Mouse (Mus musculus): ENCODE measurements around the gene Spock1. TPM values are rescaled to one million over a fixed set of nuclear protein-coding genes. Genes with fewer than 3 reads are reported as not detected.

Gene Spock1
- polyA plus RNA-seq, 1 experiment from 2014 or later, result 97.3 TPM

- ATAC-seq (ENCODE audit: low FRiP score, low read depth), result peak; percentile 80; the same call in 1 of the 2 replicates
- peak overlapping the region; percentile 66 for H3K9ac ChIP-seq
- no peaks in the 10 kb centered on the region for H3K27me3 ChIP-seq
- peak overlapping the region; percentile 73 for H3K4me2 ChIP-seq
- peaks cover 19% of the 10 kb centered on the region for H3K4me1 ChIP-seq (replicated peaks)
- peak overlapping the region; percentile 62 for H3K4me3 ChIP-seq
- WGBS, result under 1% methylated on average over 60 of the region's 60 CpGs
- no peaks in the 10 kb centered on the region for H3K9me3 ChIP-seq
- H3K36me3 ChIP-seq, result no peaks in the 10 kb centered on the region
- peak overlapping the region; percentile 49 for H3K27ac ChIP-seq (replicated peaks)
Observed at GRCm38 (mm10) chr13:57907428-57908265, 485 bp downstream of the Spock1 start.

GRCm38 (mm10) chr13:57894597-57894996 is 13.5 kb downstream of the Spock1 start:
- H3K27ac ChIP-seq (replicated peaks), result no peak overlapping the region
- H3K9me3 ChIP-seq, result no peaks in the 10 kb centered on the region
- H3K4me2 ChIP-seq, result no peak overlapping the region
- 54% methylated on average over 8 of the region's 8 CpGs for WGBS
- no peak overlapping the region for H3K4me3 ChIP-seq
- no peak overlapping the region for H3K9ac ChIP-seq
- peaks cover 13% of the 10 kb centered on the region for H3K4me1 ChIP-seq (replicated peaks)
- H3K27me3 ChIP-seq, result no peaks in the 10 kb centered on the region
- no peaks in the 10 kb centered on the region for H3K36me3 ChIP-seq
- ATAC-seq (ENCODE audit: low FRiP score, low read depth), result no peak

GRCm38 (mm10) chr13:57889708-57890107 is 18.4 kb downstream of the Spock1 start:
- no peaks in the 10 kb centered on the region for H3K9me3 ChIP-seq
- 0 out of 2 replicates have a peak overlapping the region, but pooled peaks have one; percentile 1 for H3K9ac ChIP-seq
- H3K4me1 ChIP-seq (replicated peaks), result peaks cover 20% of the 10 kb centered on the region
- no peak for ATAC-seq (ENCODE audit: low FRiP score, low read depth)
- H3K4me2 ChIP-seq, result no peak overlapping the region
- H3K27ac ChIP-seq (replicated peaks), result no peak overlapping the region
- H3K27me3 ChIP-seq, result no peaks in the 10 kb centered on the region
- no peaks in the 10 kb centered on the region for H3K36me3 ChIP-seq
- WGBS, result 55% methylated on average over 9 of the region's 9 CpGs
- no peak overlapping the region for H3K4me3 ChIP-seq

GRCm38 (mm10) chr13:57889050-57889449 is 19.1 kb downstream of the Spock1 start:
- peaks cover 15% of the 10 kb centered on the region for H3K4me1 ChIP-seq (replicated peaks)
- WGBS, result 7% methylated on average over 6 of the region's 6 CpGs
- H3K36me3 ChIP-seq, result no peaks in the 10 kb centered on the region
- H3K9ac ChIP-seq, result no peak overlapping the region
- H3K9me3 ChIP-seq, result no peaks in the 10 kb centered on the region
- no peak overlapping the region for H3K4me3 ChIP-seq
- no peak overlapping the region for H3K27ac ChIP-seq (replicated peaks)
- H3K27me3 ChIP-seq, result no peaks in the 10 kb centered on the region
- no peak for ATAC-seq (ENCODE audit: low FRiP score, low read depth)
- no peak overlapping the region for H3K4me2 ChIP-seq

- no peak overlapping the region for H3K27ac ChIP-seq (replicated peaks)
- no peaks in the 10 kb centered on the region for H3K36me3 ChIP-seq
- 43% methylated on average over 4 of the region's 4 CpGs for WGBS
- no peak overlapping the region for H3K4me3 ChIP-seq
- H3K27me3 ChIP-seq, result no peaks in the 10 kb centered on the region
- H3K4me1 ChIP-seq (replicated peaks), result peaks cover 22% of the 10 kb centered on the region
- H3K9ac ChIP-seq, result no peak overlapping the region
- no peaks in the 10 kb centered on the region for H3K9me3 ChIP-seq
- no peak overlapping the region for H3K4me2 ChIP-seq
- no peak for ATAC-seq (ENCODE audit: low FRiP score, low read depth)
Observed at GRCm38 (mm10) chr13:57879817-57880216, 28.3 kb downstream of the Spock1 start.

GRCm38 (mm10) chr13:57878797-57879196 is 29.3 kb downstream of the Spock1 start:
- 73% methylated on average over 11 of the region's 11 CpGs for WGBS
- Histone ChIP-seq H3K9ac (no peak overlapping the region), H3K4me3 (no peak overlapping the region), H3K4me1 (replicated peaks) (peaks cover 22% of the 10 kb centered on the region), H3K9me3 (no peaks in the 10 kb centered on the region), H3K27ac (replicated peaks) (no peak overlapping the region), H3K27me3 (no peaks in the 10 kb centered on the region), H3K36me3 (no peaks in the 10 kb centered on the region), H3K4me2 (no peak overlapping the region)
- ATAC-seq (ENCODE audit: low FRiP score, low read depth), result no peak

- no peak overlapping the region for H3K4me2 ChIP-seq
- H3K9me3 ChIP-seq, result no peaks in the 10 kb centered on the region
- WGBS, result 63% methylated on average over 10 of the region's 10 CpGs
- H3K36me3 ChIP-seq, result no peaks in the 10 kb centered on the region
- ATAC-seq (ENCODE audit: low FRiP score, low read depth), result no peak
- no peak overlapping the region for H3K4me3 ChIP-seq
- peak overlapping the region; percentile 9; the same call in 1 of the 2 replicates for H3K9ac ChIP-seq
- peaks cover 22% of the 10 kb centered on the region for H3K4me1 ChIP-seq (replicated peaks)
- peak overlapping the region; percentile 62 for H3K27ac ChIP-seq (replicated peaks)
- no peaks in the 10 kb centered on the region for H3K27me3 ChIP-seq
Observed at GRCm38 (mm10) chr13:57877782-57878181, 30.4 kb downstream of the Spock1 start.

- no peaks in the 10 kb centered on the region for H3K36me3 ChIP-seq
- ATAC-seq (ENCODE audit: low FRiP score, low read depth), result no peak
- H3K27ac ChIP-seq (replicated peaks), result no peak overlapping the region
- no peak overlapping the region for H3K4me2 ChIP-seq
- no peaks in the 10 kb centered on the region for H3K27me3 ChIP-seq
- H3K9me3 ChIP-seq, result no peaks in the 10 kb centered on the region
- no peak overlapping the region for H3K4me3 ChIP-seq
- WGBS, result 59% methylated on average over 5 of the region's 5 CpGs
- no peak overlapping the region for H3K9ac ChIP-seq
- peaks cover 22% of the 10 kb centered on the region for H3K4me1 ChIP-seq (replicated peaks)
Observed at GRCm38 (mm10) chr13:57876966-57877365, 31.2 kb downstream of the Spock1 start.

- 88% methylated on average over 4 of the region's 4 CpGs for WGBS
- Histone ChIP-seq H3K4me2 (no peak overlapping the region), H3K4me3 (no peak overlapping the region), H3K27ac (replicated peaks) (no peak overlapping the region), H3K4me1 (replicated peaks) (no peaks in the 10 kb centered on the region; the same call in 1 of the 2 replicates), H3K36me3 (no peaks in the 10 kb centered on the region), H3K9ac (no peak overlapping the region), H3K27me3 (no peaks in the 10 kb centered on the region), H3K9me3 (no peaks in the 10 kb centered on the region)
- ATAC-seq (ENCODE audit: low FRiP score, low read depth), result no peak
Observed at GRCm38 (mm10) chr13:57870058-57870457, 38.1 kb downstream of the Spock1 start.

- Histone ChIP-seq H3K9ac (no peak overlapping the region), H3K36me3 (no peaks in the 10 kb centered on the region), H3K4me1 (replicated peaks) (no peaks in the 10 kb centered on the region; the same call in 1 of the 2 replicates), H3K4me3 (no peak overlapping the region), H3K9me3 (no peaks in the 10 kb centered on the region), H3K27ac (replicated peaks) (no peak overlapping the region), H3K4me2 (no peak overlapping the region), H3K27me3 (no peaks in the 10 kb centered on the region)
- WGBS, result 66% methylated on average over 7 of the region's 7 CpGs
- ATAC-seq (ENCODE audit: low FRiP score, low read depth), result no peak
Observed at GRCm38 (mm10) chr13:57867586-57867985, 40.5 kb downstream of the Spock1 start.

GRCm38 (mm10) chr13:57865029-57865428 is 43.1 kb downstream of the Spock1 start:
- ATAC-seq (ENCODE audit: low FRiP score, low read depth), result no peak
- no peak overlapping the region for H3K27ac ChIP-seq (replicated peaks)
- no peak overlapping the region for H3K9ac ChIP-seq
- WGBS, result 78% methylated on average over 4 of the region's 4 CpGs
- H3K4me3 ChIP-seq, result no peak overlapping the region
- no peak overlapping the region for H3K4me2 ChIP-seq
- H3K27me3 ChIP-seq, result no peaks in the 10 kb centered on the region
- H3K36me3 ChIP-seq, result no peaks in the 10 kb centered on the region
- H3K4me1 ChIP-seq (replicated peaks), result no peaks in the 10 kb centered on the region; the same call in 1 of the 2 replicates
- H3K9me3 ChIP-seq, result no peaks in the 10 kb centered on the region

GRCm38 (mm10) chr13:57858491-57858890 is 49.6 kb downstream of the Spock1 start:
- H3K4me3 ChIP-seq, result no peak overlapping the region
- ATAC-seq (ENCODE audit: low FRiP score, low read depth), result no peak
- no peaks in the 10 kb centered on the region for H3K36me3 ChIP-seq
- 19% methylated on average over 9 of the region's 9 CpGs for WGBS
- no peaks in the 10 kb centered on the region for H3K27me3 ChIP-seq
- no peak overlapping the region for H3K4me2 ChIP-seq
- no peak overlapping the region for H3K27ac ChIP-seq (replicated peaks)
- H3K4me1 ChIP-seq (replicated peaks), result peaks cover 24% of the 10 kb centered on the region
- no peaks in the 10 kb centered on the region for H3K9me3 ChIP-seq
- H3K9ac ChIP-seq, result no peak overlapping the region

Data from hindbrain, embryonic 15.5 days (tissue).